Mouse (Mus musculus) embryonic fibroblast, embryonic 13.5 days (primary cell): ENCODE results near the gene Nbeal1.

Source experiments
- CTCF ChIP-seq: IDR thresholded peaks from 2 replicates; pipeline ENCODE4 v1.5.1; 2011; ENCODE audit warnings: mild to moderate bottlenecking, control low read depth, low read length, moderate library complexity, borderline replicate concordance; ENCODE audit not compliant: insufficient read depth
- POLR2A ChIP-seq: IDR thresholded peaks from 2 replicates; pipeline ENCODE4 v1.6.1; 2011; ENCODE audit warnings: low read depth, mild to moderate bottlenecking, control low read depth, low read length, moderate library complexity

DNA sequence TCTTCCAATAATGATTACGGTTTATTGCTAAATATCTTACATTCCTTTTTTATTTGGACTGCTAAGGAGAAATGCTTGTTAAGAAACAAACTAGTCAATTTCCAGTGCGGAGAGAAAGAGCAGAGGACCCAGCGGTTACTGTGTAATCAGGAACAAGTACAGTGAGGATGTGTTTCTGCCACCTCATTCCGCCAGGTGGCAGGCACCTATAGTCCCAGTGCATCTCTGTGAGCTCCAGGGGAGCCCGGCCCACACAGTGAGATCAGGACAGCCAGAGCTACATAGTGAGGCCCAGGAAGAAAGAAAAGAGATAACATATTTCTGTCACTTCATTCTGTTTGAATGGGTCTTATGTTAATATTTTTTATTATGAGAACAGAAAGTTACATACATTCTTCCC lies 27.7 kb upstream of the Nbeal1 start:
- TF ChIP-seq POLR2A (no peak), CTCF (no peak)
